Mouse (Mus musculus) forebrain, postnatal 0 days (tissue): ENCODE measurements around the gene Mri1. TPM values are rescaled to one million over a fixed set of nuclear protein-coding genes. Genes with fewer than 3 reads are reported as not detected.

Experiments
- ATAC-seq: fragments of 200-750 bp; cut with Nextera tagmentation; 2 replicates; pipeline ENCODE4 v1.8.0; 2017; ENCODE audit warnings: mild to moderate bottlenecking, moderate library complexity
- DNase-seq: peaks from one replicate; pipeline ENCODE4 v3.0.0-alpha.2; 2015
- H3K27ac ChIP-seq: fragments of 300-500 bp; sonication (generic); 2 replicates; pipeline ENCODE4 v1.5.1; 2014; ENCODE audit warnings: low read depth, mild to moderate bottlenecking, antibody characterized with exemption, low read length, moderate library complexity, mixed read lengths
- H3K27me3 ChIP-seq: fragments of 300-500 bp; sonication (generic); 2 replicates; pipeline ENCODE4 v1.6.1; 2014; ENCODE audit warnings: mild to moderate bottlenecking, low read length, mixed read lengths; ENCODE audit not compliant: insufficient read depth
- H3K36me3 ChIP-seq: fragments of 300-500 bp; sonication (generic); 2 replicates; pipeline ENCODE4 v1.6.1; 2014; ENCODE audit warnings: mild to moderate bottlenecking, moderate library complexity; ENCODE audit not compliant: insufficient read depth
- H3K4me1 ChIP-seq: fragments of 300-500 bp; sonication (generic); 2 replicates; pipeline ENCODE4 v1.6.1; 2014; ENCODE audit warnings: antibody characterized with exemption; ENCODE audit not compliant: insufficient read depth
- H3K4me2 ChIP-seq: fragments of 300-500 bp; sonication (generic); 2 replicates; pipeline ENCODE4 v1.6.1; 2014; ENCODE audit warnings: low read depth, mild to moderate bottlenecking, moderate library complexity
- H3K4me3 ChIP-seq: fragments of 300-500 bp; sonication (generic); 2 replicates; pipeline ENCODE4 v1.5.1; 2014; ENCODE audit warnings: low read depth, low read length, mixed read lengths
- H3K9ac ChIP-seq: fragments of 300-500 bp; sonication (generic); 2 replicates; pipeline ENCODE4 v1.6.1; 2014; ENCODE audit warnings: mild to moderate bottlenecking
- H3K9me3 ChIP-seq: fragments of 300-500 bp; sonication (generic); 2 replicates; pipeline ENCODE4 v1.6.1; 2016; ENCODE audit warnings: low read length
- CTCF ChIP-seq: sonication (generic); IDR thresholded peaks from 2 replicates; pipeline ENCODE4 v1.5.1; 2016; ENCODE audit warnings: antibody characterized with exemption, control low read depth, low read depth
- WGBS: fragments of 180-500 bp; shearing (Covaris S2); extraction: QIAGEN DNeasy Blood & Tissue Kit; methylation state at CpG from one replicate; pipeline ENCODE4 v1.1.7; 2014; 5-methylcytosine and 5-hydroxymethylcytosine counted together
- polyA plus RNA-seq: library from polyadenylated mRNA; unstranded; fragments of >200 nt; fragmentation: Nextera tagmentation; extraction: Ambion mirVana; gene quantifications from 2 replicates; pipeline ENCODE4 v1.2.1, GENCODE M21; 2015
- total RNA-seq: library from RNA; depleted of rRNA; stranded (reverse); fragments of >200 nt; gene quantifications from 2 replicates; pipeline ENCODE4 v1.2.3, GENCODE M21; 2014

The Mri1 gene
- total and polyA plus RNA-seq, 2 experiments from 2014 or later = 36.4 to 39.8 TPM

DNA sequence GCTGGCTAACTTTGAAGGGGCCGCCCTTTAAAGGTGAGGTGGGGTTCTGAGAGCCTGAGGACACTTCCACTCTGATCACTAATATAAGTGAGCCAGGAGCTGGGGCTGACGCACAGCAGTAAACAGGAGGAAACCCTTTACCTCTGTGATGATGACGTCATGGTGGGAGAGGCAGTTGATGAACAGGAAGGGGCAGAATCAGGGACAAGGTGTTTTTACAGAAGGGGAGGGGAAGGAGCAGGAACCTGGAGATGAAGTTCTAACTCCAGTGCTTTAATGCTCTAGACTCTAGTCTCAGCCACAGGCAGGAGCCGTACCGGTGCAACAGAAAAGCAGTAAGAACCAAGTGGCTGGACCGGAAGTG lies 686 bp downstream of the Mri1 start:
- peaks cover 67% of the 10 kb centered on the region for H3K36me3 ChIP-seq
- H3K4me2 ChIP-seq = peak overlapping the region; percentile 93
- peak overlapping the region; percentile 90 for H3K27ac ChIP-seq
- peaks cover 6% of the 10 kb centered on the region; the same call in 1 of the 2 replicates for H3K4me1 ChIP-seq
- H3K4me3 ChIP-seq = peak overlapping the region; percentile 62
- ATAC-seq (no peak; the same call in 1 of the 2 replicates), DNase-seq (peak; percentile 52)
- no peaks in the 10 kb centered on the region for H3K27me3 ChIP-seq
- 13% methylated on average over 6 of the region's 6 CpGs for WGBS
- H3K9me3 ChIP-seq = no peaks in the 10 kb centered on the region
- peak overlapping the region; percentile 85 for H3K9ac ChIP-seq
- TF ChIP-seq CTCF = no peak

DNA sequence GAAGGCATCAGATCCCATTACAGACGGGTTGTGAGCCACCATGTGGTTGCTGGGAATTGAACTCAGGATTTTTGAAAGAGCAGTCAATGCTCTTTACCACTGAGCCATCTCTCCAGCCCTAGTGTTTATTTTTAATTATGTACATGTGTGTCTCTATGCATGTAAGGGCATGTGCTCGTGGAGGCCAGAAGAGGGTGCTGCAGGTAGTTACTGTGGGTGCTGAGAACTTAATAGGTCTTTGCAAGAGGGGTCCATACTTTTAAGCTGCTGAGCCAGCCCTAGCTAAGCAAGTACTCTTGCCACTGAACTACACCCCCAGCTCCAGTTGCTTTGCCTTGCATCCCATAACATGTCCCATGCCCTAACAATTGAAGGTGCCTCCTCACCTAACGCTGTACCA lies 1.3 kb downstream of the Mri1 start:
- peak overlapping the region; percentile 90; the same call in 1 of the 2 replicates for H3K27ac ChIP-seq
- H3K27me3 ChIP-seq = no peaks in the 10 kb centered on the region
- H3K4me3 ChIP-seq = peak overlapping the region; percentile 62; the same call in 1 of the 2 replicates
- H3K36me3 ChIP-seq = peaks cover 65% of the 10 kb centered on the region
- TF ChIP-seq CTCF = peak; percentile 39; the same call in 1 of the 2 replicates
- no peak overlapping the region; the same call in 1 of the 2 replicates for H3K9ac ChIP-seq
- H3K4me2 ChIP-seq = peak overlapping the region; percentile 93
- H3K9me3 ChIP-seq = no peaks in the 10 kb centered on the region
- no peak for DNase-seq
- H3K4me1 ChIP-seq = peaks cover 6% of the 10 kb centered on the region; the same call in 1 of the 2 replicates
- no peak for ATAC-seq
- WGBS = 87% methylated on average over 3 of the region's 3 CpGs

DNA sequence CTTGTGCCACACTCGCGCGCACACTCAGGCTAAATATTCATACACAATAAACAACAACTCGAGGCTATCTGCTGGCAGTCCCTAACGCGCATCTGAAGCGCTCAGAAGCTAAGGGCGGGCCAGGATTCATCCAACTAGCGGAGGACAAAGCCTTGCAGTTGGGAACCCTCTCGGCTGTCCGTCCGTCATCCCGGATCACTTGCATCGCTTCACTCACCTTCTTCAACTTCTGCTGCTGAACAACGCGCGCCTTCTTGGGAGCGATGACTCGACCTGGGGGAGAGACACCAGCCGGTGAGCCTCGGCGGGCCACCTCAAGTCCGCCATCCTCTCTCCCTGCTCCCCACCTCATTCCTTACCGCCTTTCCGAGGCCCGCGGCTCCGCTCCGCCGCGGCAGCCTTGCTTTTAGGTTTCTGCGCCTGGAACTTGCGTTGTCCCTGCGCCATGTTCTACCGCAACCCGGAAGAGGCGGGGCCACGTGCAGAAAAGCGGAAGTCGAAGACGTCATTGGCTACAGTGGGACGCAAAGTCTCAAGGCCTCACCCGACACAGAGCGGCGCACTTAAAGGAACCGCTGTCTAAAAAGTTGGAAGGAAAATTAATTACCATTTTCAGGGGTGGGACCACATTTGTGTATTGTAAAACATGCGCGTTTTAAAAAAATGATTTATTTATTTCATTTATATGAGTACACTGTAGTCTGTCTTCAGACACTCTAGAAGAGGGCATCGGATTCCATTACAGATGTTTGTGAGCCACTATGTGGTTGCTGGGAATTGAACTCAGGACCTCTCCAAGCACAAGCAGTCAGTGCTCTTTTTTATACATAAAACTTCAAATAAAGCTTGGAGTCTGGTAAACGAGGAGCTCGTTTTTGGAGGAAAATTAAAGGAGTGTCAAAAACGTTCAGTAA lies 7.6 kb downstream of the Mri1 start, which contains the start of gene D8Ertd738e:
D8Ertd738e (minus strand) TSS at position 463 of the 914 bp plus-strand sequence.
- Histone ChIP-seq H3K4me3 (peak within 1 kb of the TSS; percentile 63), H3K4me2 (peak within 1 kb of the TSS; percentile 72), H3K9ac (peak within 1 kb of the TSS; percentile 73), H3K27me3 (no peaks in the 10 kb centered on the region), H3K4me1 (no peaks in the 10 kb centered on the region), H3K9me3 (no peaks in the 10 kb centered on the region), H3K27ac (peak within 1 kb of the TSS; percentile 77), H3K36me3 (peaks cover 58% of the 10 kb centered on the region)
- peak; percentile 99 for ATAC-seq
- WGBS = 5% methylated on average over 52 of the region's 52 CpGs
- peak; percentile 14; the same call in 1 of the 2 replicates for TF ChIP-seq CTCF
- peak; percentile 93 for DNase-seq

DNA sequence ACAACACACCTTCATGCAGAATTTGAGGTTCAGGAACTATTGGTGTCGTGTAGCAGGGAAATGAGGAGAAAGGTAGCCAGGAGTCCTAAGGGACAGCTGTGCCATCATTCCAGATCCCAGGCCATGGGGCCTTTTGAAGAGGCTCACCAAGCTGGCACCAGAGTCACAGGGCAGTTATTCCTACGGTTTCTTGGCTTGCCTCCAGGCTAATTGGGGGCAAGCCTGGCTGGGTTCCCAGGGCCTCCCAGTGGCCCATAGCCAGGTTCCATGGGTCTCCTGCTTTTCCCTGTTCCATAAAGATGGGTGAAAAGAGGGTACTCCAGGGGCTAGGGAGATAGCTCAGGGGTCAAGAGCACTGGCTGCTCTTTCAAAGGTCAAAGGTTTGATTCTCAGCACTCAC lies 15.3 kb downstream of the Mri1 start:
- H3K4me1 ChIP-seq = no peaks in the 10 kb centered on the region
- H3K4me3 ChIP-seq = no peak overlapping the region
- no peak overlapping the region for H3K4me2 ChIP-seq
- H3K27ac ChIP-seq = no peak overlapping the region
- DNase-seq (peak; percentile 28), ATAC-seq (no peak)
- no peaks in the 10 kb centered on the region for H3K27me3 ChIP-seq
- WGBS = 29% methylated on average over 2 of the region's 2 CpGs
- no peaks in the 10 kb centered on the region for H3K9me3 ChIP-seq
- no peak overlapping the region for H3K9ac ChIP-seq
- H3K36me3 ChIP-seq = peaks cover 33% of the 10 kb centered on the region
- TF ChIP-seq CTCF = no peak

DNA sequence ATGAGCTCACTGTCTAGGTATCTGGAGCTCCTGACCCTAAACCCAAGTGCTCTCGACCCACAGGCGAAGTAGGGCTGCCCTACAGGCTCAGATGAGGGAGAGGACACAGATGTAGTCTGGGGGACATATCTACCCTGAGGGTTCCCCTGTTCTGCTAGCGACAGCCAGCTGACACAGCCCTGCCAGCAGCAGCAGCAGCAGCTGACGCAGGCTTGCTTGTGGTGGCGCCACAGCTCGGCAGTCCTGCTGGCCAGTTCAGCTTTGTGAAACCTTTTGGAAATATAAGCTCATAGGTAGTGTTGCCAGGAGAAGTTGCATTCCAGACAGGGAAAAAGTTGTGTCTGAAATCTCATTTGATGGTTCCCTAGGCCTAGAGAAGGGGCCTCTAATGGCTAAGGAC lies 16.0 kb downstream of the Mri1 start:
- Histone ChIP-seq H3K9ac (no peak overlapping the region), H3K4me1 (no peaks in the 10 kb centered on the region; the same call in 1 of the 2 replicates), H3K36me3 (peaks cover 28% of the 10 kb centered on the region), H3K27ac (no peak overlapping the region), H3K9me3 (no peaks in the 10 kb centered on the region), H3K4me3 (no peak overlapping the region), H3K27me3 (no peaks in the 10 kb centered on the region), H3K4me2 (no peak overlapping the region)
- WGBS = 54% methylated on average over 6 of the region's 6 CpGs
- no peak for TF ChIP-seq CTCF
- DNase-seq (no peak), ATAC-seq (no peak)

DNA sequence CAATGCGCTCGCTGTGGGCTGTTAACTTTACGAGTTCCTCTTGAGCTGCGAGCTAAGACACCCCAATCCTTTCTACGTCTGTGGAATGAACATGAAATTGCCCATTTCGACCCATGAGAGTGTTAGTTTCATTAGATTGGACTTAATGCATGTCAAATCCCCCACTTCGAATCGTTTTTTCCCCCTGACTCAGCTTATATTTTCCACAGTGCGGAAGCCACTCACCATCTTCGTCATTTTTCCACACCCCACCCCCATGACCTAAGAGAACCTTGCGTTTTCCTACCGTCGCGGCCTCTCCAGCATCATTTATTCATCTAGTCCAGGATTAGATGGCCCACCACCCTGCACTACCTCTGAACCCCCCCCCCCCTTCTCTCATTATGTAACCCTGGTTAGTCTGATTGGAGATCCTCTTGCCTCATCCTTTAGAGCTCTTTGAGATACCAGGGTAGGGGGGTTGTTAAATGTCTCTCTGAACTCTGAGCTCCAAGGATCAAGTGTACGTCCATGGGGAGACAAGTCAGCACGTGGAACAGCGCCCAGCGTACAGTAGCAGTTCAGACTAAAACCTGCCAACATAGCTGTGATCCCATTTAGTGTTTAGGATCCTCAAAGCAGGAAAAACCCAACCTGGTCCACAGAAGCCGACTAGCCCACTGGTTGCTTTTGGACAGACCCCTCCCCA lies 19.4 kb downstream of the Mri1 start:
- Histone ChIP-seq H3K4me3 (peak overlapping the region; percentile 93), H3K27ac (peak overlapping the region; percentile 76), H3K9ac (peak overlapping the region; percentile 51), H3K9me3 (no peaks in the 10 kb centered on the region), H3K27me3 (no peaks in the 10 kb centered on the region), H3K4me1 (peaks cover 10% of the 10 kb centered on the region), H3K36me3 (peaks cover 18% of the 10 kb centered on the region), H3K4me2 (peak overlapping the region; percentile 77)
- ATAC-seq = no peak
- WGBS = 15% methylated on average over 19 of the region's 19 CpGs
- no peak for TF ChIP-seq CTCF
- peak; percentile 8 for DNase-seq
